Mouse (Mus musculus) forebrain, embryonic 13.5 days (tissue): ENCODE results near the gene Hepacam. TPM values are rescaled to one million over a fixed set of nuclear protein-coding genes. Genes with fewer than 3 reads are reported as not detected.

Experiments
- polyA plus RNA-seq: library from polyadenylated mRNA; unstranded; fragments of >200 nt; fragmentation: Nextera tagmentation; extraction: Ambion mirVana; gene quantifications from 2 replicates; pipeline ENCODE4 v1.2.1, GENCODE M21; 2015

The Hepacam gene
- polyA plus RNA-seq, 1 experiment from 2014 or later = 0.44 TPM

Other genes with a start within 250 kb of the Hepacam start
- gene Pknox2, start 219.9 kb upstream of the Hepacam start, polyA plus RNA-seq = 18.7 and 23.4 TPM in 2 replicates
- gene Tmem218, start 159.1 kb upstream of the Hepacam start, polyA plus RNA-seq = 12.6 and 13.0 TPM in 2 replicates
- gene Slc37a2, start 111.6 kb upstream of the Hepacam start, polyA plus RNA-seq = 0.99 and 1.2 TPM in 2 replicates
- 9.5 and 12.6 TPM in 2 replicates for gene Ccdc15, start 18.9 kb upstream of the Hepacam start, polyA plus RNA-seq
- 3.1 and 4.2 TPM in 2 replicates for gene Robo4, start 34.5 kb downstream of the Hepacam start, polyA plus RNA-seq
- 7.1 and 9.3 TPM in 2 replicates for gene Robo3, start 65.9 kb downstream of the Hepacam start, polyA plus RNA-seq
- gene Msantd2, start 122.0 kb downstream of the Hepacam start, polyA plus RNA-seq = 32.3 and 38.1 TPM in 2 replicates
- 29.7 and 31.5 TPM in 2 replicates for gene Esam, start 160.7 kb downstream of the Hepacam start, polyA plus RNA-seq
- gene Vsig2, start 171.9 kb downstream of the Hepacam start, polyA plus RNA-seq = 0.26 and 0.42 TPM in 2 replicates
- 2.0 and 4.5 TPM in 2 replicates for gene Nrgn, start 185.6 kb downstream of the Hepacam start, polyA plus RNA-seq
- 7.0 and 8.3 TPM in 2 replicates for gene Siae, start 188.3 kb downstream of the Hepacam start, polyA plus RNA-seq
- 13.1 and 15.9 TPM in 2 replicates for gene Spa17, start 246.4 kb downstream of the Hepacam start, polyA plus RNA-seq